Mouse (Mus musculus) thymus, adult 2 months (tissue): ENCODE measurements around the gene Btaf1.

Experiments
- CTCF ChIP-seq: fragments of 200-500 bp; IDR thresholded peaks from 2 replicates; pipeline ENCODE4 v1.5.1; 2012; ENCODE audit warnings: mild to moderate bottlenecking, control low read depth, low read length, moderate library complexity, borderline replicate concordance; ENCODE audit not compliant: control insufficient read depth, poor library complexity, insufficient read depth; ENCODE audit errors: extremely low read depth
- POLR2A ChIP-seq: fragments of 200-500 bp; IDR thresholded peaks from 2 replicates; pipeline ENCODE4 v1.6.1; 2012; ENCODE audit warnings: mild to moderate bottlenecking, low read length, control low read depth, moderate library complexity; ENCODE audit not compliant: control insufficient read depth, poor library complexity, insufficient read depth; ENCODE audit errors: extremely low read depth

GRCm38 (mm10) chr19:36878743-36879495 is 47.0 kb upstream of the Btaf1 start:
- no peak for TF ChIP-seq POLR2A
- no peak for TF ChIP-seq CTCF
